Mouse (Mus musculus) small intestine, adult 2 months (tissue): Measurements from ENCODE around the gene Synpo2.

Source experiments
- CTCF ChIP-seq: fragments of 200-500 bp; IDR thresholded peaks from 2 replicates; pipeline ENCODE4 v1.5.1; 2012; ENCODE audit warnings: low read depth, mild to moderate bottlenecking, control low read depth, inconsistent platforms, low read length, moderate library complexity, mixed read lengths; ENCODE audit not compliant: insufficient replicate concordance, insufficient read length; ENCODE audit errors: extremely low read depth
- POLR2A ChIP-seq: fragments of 200-500 bp; IDR thresholded peaks from 2 replicates; pipeline ENCODE4 v1.6.1; 2012; ENCODE audit warnings: low read depth, mild to moderate bottlenecking, control low read depth, inconsistent platforms, low read length, moderate library complexity

- TF ChIP-seq POLR2A (no peak), CTCF (no peak)
Measured at GRCm38 (mm10) chr3:123201798-123202197, 34.2 kb downstream of the Synpo2 start.
